Mouse (Mus musculus) liver (tissue): ENCODE results near the gene Chrm3.
A peak's percentile ranks its signal among the peaks of the same experiment; 100 is the strongest.

ENCODE experiments used
- DNase-seq: peaks from one replicate; pipeline ENCODE4 v3.0.0-alpha.2; 2020; ENCODE audit warnings: mixed read lengths

Gene Chrm3

DNA sequence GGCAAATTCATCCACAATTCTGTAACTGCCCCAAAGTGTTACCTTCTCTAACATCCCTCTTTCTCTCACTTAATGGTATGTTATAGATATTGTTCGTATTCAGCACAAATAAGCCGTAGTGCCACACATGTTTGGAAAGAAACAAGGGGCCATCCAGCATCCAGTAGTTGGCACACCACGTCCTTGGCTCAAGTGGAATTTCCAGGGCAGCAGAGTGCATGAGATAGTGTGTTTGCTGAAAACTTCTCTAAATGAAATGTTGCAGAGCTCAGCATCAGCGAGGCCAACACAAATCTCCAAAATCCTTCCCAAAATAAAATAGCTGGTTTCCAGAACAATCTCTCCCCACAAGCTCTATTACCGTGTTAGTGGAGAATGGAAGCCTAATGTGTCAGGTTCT, 473.4 kb downstream of the Chrm3 start:
- no peak for DNase-seq

DNA sequence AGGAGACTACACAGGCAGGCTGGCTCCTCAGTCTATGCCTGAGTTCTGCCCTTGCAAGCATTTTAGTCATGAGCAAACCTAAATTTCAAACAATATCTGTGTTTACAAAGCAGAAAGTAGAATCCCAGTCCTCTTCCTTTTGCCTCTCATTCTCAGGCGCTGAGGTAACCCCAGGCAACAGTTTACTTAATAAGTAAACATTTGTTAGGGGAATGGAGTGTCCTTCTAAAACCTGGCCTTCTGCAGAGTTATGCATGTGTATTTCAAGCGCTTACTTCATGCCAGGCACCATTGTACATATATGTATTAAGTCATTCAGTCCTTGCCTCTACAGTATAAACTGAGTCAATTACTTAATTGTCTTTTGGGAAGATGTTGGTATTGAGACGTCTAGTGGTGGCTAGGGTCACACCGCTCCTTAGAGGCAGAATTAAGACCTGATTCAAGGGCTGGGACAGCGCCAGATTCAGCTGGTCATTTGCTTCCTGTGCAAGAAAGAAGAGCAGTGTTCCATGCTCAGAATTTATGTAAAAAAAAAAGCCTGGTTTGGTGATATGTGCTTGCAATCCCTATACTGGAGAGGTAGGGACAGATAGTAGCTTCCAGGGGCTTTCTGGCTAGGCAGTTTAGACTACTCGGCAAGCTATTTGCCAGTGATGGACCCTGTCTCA, 474.0 kb downstream of the Chrm3 start:
- DNase-seq: no peak

- peak; percentile 44 for DNase-seq
Measured at GRCm38 (mm10) chr13:9882362-9883282, 478.0 kb downstream of the Chrm3 start.

GRCm38 (mm10) chr13:9881930-9882329, 478.7 kb downstream of the Chrm3 start:
- no peak for DNase-seq

DNA sequence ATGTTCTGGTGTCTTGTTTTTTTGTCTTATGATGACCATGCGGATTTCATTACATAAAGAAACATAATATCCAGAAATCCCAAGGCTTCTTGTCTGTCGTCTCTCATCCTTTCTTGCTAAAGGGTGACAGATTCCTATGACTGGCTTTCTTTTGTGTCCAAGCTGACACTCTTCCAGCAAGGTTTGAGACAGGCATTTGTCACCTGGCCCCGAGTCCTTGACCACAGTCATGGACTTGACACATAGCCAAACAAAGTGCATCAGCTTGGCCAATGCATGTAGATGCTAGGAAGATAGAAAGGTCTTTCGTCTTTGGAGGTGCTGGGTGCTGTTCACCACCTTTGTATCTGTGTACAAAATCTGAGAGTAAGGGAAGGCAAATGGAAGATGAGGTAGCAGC, 480.2 kb downstream of the Chrm3 start:
- DNase-seq: no peak

GRCm38 (mm10) chr13:9878596-9879010, 482.0 kb downstream of the Chrm3 start:
- no peak for DNase-seq

DNA sequence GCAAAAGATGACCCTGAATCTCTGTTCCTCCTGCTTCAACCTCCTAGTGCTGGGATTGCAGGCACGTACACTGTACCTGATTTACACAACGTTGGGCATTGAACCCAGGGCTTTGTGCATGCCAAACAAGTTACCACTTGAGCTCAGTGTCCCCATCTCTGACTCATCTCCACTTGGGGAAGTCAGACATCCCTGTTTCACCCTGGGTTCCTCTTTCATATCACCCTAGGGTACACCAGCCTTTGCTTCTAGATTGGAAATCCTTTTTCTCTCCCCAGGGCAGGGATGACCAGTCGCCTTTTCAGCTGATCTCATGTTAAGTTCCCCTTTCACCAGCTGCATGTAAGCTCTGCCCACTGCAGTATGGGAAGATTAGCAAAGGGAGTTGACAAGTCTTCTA, 487.3 kb downstream of the Chrm3 start:
- DNase-seq: no peak

DNA sequence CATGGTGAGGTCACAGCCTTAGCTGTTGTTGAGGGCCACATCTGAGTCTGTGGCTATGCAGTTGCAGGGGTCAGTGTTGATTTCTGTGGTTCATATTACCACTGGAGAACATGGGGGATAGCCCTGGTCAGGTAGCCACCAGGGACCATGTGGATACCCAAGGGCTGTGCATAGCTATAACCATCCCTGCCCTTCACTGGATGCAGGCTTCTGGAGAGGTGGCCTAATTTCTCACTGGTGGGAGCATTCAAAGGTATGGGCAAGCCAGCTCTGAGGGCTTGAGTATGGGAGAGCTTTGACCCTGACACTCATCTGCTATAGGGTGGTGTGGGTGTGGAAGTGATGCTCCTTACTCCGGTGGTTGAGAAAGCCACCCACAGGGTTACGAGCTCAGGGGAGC, 494.5 kb downstream of the Chrm3 start:
- DNase-seq: no peak

DNA sequence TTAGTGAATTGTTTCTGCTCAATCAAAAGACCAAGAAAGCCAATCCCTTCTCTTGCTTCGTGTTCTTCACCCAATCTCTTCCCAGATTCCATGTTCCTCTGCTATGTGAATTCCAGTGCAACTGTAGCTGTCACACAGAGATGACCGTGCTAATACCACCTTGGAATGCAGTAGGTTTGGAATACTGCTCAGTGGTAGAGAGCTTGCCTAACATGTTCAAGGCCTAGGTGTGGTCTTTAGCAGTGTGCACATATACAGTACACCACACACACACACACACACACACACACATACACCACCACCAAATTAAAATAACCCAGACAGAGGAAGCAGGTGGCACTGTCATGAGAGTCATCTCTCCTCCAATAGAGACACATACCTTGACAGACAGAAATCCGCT, 513.1 kb downstream of the Chrm3 start:
- no peak for DNase-seq

DNA sequence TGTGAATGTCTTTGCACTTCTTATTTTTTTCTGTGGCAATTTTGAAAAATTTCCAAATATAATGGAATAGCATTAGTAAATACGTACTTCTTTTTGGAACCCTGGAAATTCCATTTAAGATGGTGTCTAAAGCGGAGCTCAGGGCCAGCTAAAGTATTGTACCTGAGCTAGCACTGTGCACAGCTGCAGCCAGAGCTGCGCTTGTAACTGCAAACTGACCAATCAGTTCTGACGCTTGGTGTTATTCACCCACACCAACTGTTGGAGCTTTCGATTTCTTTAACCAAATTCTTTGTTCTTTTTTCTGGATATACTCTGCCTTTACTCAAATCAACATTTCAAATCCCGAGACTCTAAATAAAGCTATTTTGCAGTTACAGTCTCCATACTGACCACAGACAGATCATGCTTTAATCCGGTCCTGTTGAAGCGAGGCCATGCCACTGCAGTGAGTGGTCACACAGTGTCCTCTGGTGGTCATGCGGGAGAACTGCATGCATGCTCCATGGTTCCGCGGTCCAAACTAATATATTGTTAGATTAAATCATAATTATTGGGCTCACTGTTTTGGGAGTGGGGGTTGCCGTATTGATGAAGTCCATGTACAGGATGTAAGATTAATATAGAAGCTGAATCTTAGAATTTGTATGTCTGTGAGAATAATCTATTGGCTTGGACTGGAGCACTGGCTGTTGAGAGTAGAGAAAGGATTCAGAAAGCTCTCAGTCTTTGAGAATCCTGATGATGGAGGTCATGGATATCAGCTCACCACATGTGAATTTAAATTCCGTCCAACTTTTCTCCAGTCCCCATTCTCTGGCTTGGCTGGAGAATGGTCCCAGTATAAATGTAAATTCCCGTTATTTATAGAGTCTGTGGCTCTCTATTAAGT, 513.9 kb downstream of the Chrm3 start:
- DNase-seq: peak; percentile 32

GRCm38 (mm10) chr13:9834146-9834679, 526.4 kb downstream of the Chrm3 start:
- DNase-seq: peak; percentile 58

- peak; percentile 25 for DNase-seq
Measured at GRCm38 (mm10) chr13:9826227-9826626, 534.4 kb downstream of the Chrm3 start.
